ENCODE assay signal across 10 mouse cellular contexts in the genomic region with DNA sequence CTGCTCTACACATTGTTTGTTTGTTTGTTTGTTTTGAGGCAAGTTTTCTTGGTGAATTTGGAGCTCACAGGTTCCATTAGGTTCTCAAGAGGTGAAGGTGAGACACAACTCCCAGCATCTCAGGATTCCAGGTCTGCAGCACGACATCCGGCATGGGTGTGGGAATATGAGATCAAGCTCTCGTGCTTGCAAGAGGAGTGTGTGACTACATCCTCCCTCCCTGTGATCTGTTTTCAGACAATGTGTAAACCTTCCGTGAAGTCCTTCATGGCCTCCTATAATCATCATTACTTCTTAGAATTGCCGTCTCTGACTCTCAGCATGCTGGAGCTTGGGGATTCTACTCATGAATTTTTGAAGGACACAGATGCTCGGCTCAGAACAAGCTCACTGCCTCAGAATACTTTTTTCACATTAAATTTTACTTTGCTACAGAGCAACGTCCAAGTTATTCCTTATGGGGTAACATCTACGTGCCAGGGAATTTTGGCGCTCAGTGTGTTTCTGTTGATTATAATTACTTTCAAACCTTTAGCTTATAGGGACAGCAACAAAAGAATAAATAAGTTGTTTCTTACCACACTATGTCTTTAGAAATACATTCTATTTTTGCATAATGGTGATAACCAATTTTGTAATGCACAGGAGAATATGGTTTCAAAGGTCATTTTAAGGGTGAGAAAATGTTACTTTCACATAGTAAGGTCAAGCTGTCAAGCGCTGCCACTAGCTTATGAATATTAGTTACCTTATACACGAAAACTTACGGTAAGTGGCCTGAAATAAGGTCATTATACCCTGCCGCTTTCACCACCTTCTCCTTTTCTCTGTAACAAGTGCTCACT.
A peak's percentile ranks its signal among the peaks of the same experiment; 100 is the strongest.
DNase-seq lines count a peak whose midpoint lies in the region; ATAC-seq and TF ChIP-seq lines count a peak whose summit lies in the region.
"Had no signal": no experiment of that assay in that cellular context is flagged by ENCODE, and none has a peak within 500 bp of the region (broad histone marks: within the 10 kb centered on the region; RNA-seq: fewer than 3 reads in every experiment).

No protein-coding gene starts in this region.

- no peak for DNase-seq in heart, adult 18-20 months
- DNase-seq in adipocyte (ENCODE audit: low spot score): peak; percentile 17
- DNase-seq in forebrain, postnatal 0 days: peak; percentile 43
- DNase-seq in layer of hippocampus, adult 9-10 months (ENCODE audit: low spot score): no peak
- DNase-seq in urinary bladder, adult 2 months (ENCODE audit: low spot score): no peak
- no peak for DNase-seq in spleen, postnatal 4 days (ENCODE audit: low spot score in 2 of 2)
- DNase-seq: liver had no signal

- peak overlapping the region; percentile 54 for H3K4me2 ChIP-seq in heart, embryonic 14.5 days (ENCODE audit: low read length)
- no peak overlapping the region for H3K4me2 ChIP-seq in forebrain, postnatal 0 days (ENCODE audit: low read depth)
- H3K4me2 ChIP-seq in midbrain, embryonic 12.5 days (replicated peaks): peak overlapping the region; percentile 38

- TF ChIP-seq CTCF in forebrain, postnatal 0 days (IDR thresholded peaks at IDR 0.05; ENCODE audit: low read depth): no peak

- 45% methylated on average over 13 of the region's 13 CpGs for WGBS in heart, embryonic 14.5 days
- 22% methylated on average over 13 of the region's 13 CpGs for WGBS in forebrain, postnatal 0 days
- 34% methylated on average over 13 of the region's 13 CpGs for WGBS in midbrain, embryonic 12.5 days

- no peak for ATAC-seq in heart, embryonic 14.5 days (ENCODE audit: insufficient number of reproducible peaks, insufficient read depth, low FRiP score, low read depth)
- ATAC-seq in forebrain, postnatal 0 days: peak; percentile 48; the same call in 1 of the 2 replicates
- peak; percentile 70; the same call in 1 of the 2 replicates for ATAC-seq in midbrain, embryonic 12.5 days (ENCODE audit: low FRiP score, low read depth)

- H3K36me3 ChIP-seq in heart, embryonic 14.5 days (ENCODE audit: control insufficient read depth, insufficient read depth, low read length): no peaks in the 10 kb centered on the region
- H3K36me3 ChIP-seq in forebrain, postnatal 0 days (ENCODE audit: insufficient read depth): no peaks in the 10 kb centered on the region
- H3K36me3 ChIP-seq in midbrain, embryonic 12.5 days: no peaks in the 10 kb centered on the region
- H3K36me3 ChIP-seq: G1E had no signal

- H3K4me3 ChIP-seq in heart, embryonic 14.5 days (ENCODE audit: control insufficient read depth in 1 of 2, insufficient read depth in 1 of 2, low read depth in 1 of 2, low read length in 2 of 2): no peak overlapping the region
- H3K4me3 ChIP-seq in forebrain, postnatal 0 days (ENCODE audit: low read depth, low read length): no peak overlapping the region
- H3K4me3 ChIP-seq in midbrain, embryonic 12.5 days: no peak overlapping the region

- H3K9me3 ChIP-seq in heart, embryonic 14.5 days (ENCODE audit: control insufficient read depth, low read length): no peaks in the 10 kb centered on the region
- no peaks in the 10 kb centered on the region for H3K9me3 ChIP-seq in forebrain, postnatal 0 days (ENCODE audit: low read length)
- no peaks in the 10 kb centered on the region for H3K9me3 ChIP-seq in midbrain, embryonic 12.5 days

- H3K9ac ChIP-seq in heart, embryonic 14.5 days (ENCODE audit: low read length): no peak overlapping the region
- no peak overlapping the region for H3K9ac ChIP-seq in forebrain, postnatal 0 days
- H3K9ac ChIP-seq in midbrain, embryonic 12.5 days (replicated peaks): no peak overlapping the region

- peaks cover 5 to 14% of the 10 kb centered on the region in 2 experiments for H3K4me1 ChIP-seq in heart, embryonic 14.5 days (ENCODE audit: control insufficient read depth in 2 of 2, insufficient read depth in 2 of 2, low read length in 2 of 2)
- H3K4me1 ChIP-seq in forebrain, postnatal 0 days (ENCODE audit: insufficient read depth): no peaks in the 10 kb centered on the region; the same call in 1 of the 2 replicates
- H3K4me1 ChIP-seq in midbrain, embryonic 12.5 days: peaks cover 18% of the 10 kb centered on the region

- H3K27me3 ChIP-seq in heart, embryonic 14.5 days (ENCODE audit: control insufficient read depth, insufficient read depth, low read length): no peaks in the 10 kb centered on the region
- H3K27me3 ChIP-seq in forebrain, postnatal 0 days (ENCODE audit: insufficient read depth, low read length): no peaks in the 10 kb centered on the region
- H3K27me3 ChIP-seq in midbrain, embryonic 12.5 days: 0 out of 2 replicates have a peak, but pooled peaks cover 3% of the 10 kb centered on the region

- H3K27ac ChIP-seq in heart, embryonic 14.5 days (replicated peaks in 1 of 2; ENCODE audit: control insufficient read depth in 1 of 2, insufficient read depth in 1 of 2, low read depth in 2 of 2, low read length in 2 of 2): peak overlapping the region; percentile 5 to 12; a peak in 1 of 4 replicates
- H3K27ac ChIP-seq in forebrain, postnatal 0 days (ENCODE audit: low read depth, low read length): no peak overlapping the region
- H3K27ac ChIP-seq in midbrain, embryonic 12.5 days (replicated peaks): no peak overlapping the region

Comparison
In these comparisons a context has a peak if more than half of its experiments do, and no peak if none do; other contexts are left out.
1. H3K27ac ChIP-seq: peak in heart, embryonic 14.5 days (2 of 2); none in forebrain, postnatal 0 days (single experiment) and midbrain, embryonic 12.5 days (single experiment).
2. DNase-seq: peak in adipocyte (single experiment) and forebrain, postnatal 0 days (single experiment); none in heart, adult 18-20 months (0 of 2), layer of hippocampus, adult 9-10 months (single experiment), urinary bladder, adult 2 months (single experiment) and spleen, postnatal 4 days (0 of 2).